Mouse (Mus musculus) heart, embryonic 16.5 days (tissue): Measurements from ENCODE around the gene 2310039H08Rik. TPM values are rescaled to one million over a fixed set of nuclear protein-coding genes. Genes with fewer than 3 reads are reported as not detected.
A peak's percentile ranks its signal among the peaks of the same experiment; 100 is the strongest.

Source experiments
- ATAC-seq: fragments of 200-750 bp; cut with Nextera tagmentation; replicated peaks from 2 replicates; pipeline ENCODE4 v1.8.0; 2017; ENCODE audit warnings: moderate number of reproducible peaks; ENCODE audit not compliant: insufficient read depth, low FRiP score; ENCODE audit errors: extremely low read depth
- H3K27ac ChIP-seq: fragments of 300-500 bp; sonication (generic); 2 replicates; pipeline ENCODE4 v1.5.1; 2014; ENCODE audit warnings: mild to moderate bottlenecking, low read length, control low read depth, moderate library complexity
- H3K27me3 ChIP-seq: fragments of 300-500 bp; sonication (generic); 2 replicates; pipeline ENCODE4 v1.6.1; 2014; ENCODE audit warnings: low read length, mixed read lengths; ENCODE audit not compliant: control insufficient read depth, insufficient read depth
- H3K36me3 ChIP-seq: fragments of 300-500 bp; sonication (generic); 2 replicates; pipeline ENCODE4 v1.6.1; 2014; ENCODE audit not compliant: control insufficient read depth, insufficient read depth
- H3K4me1 ChIP-seq: fragments of 300-500 bp; sonication (generic); 2 replicates; pipeline ENCODE4 v1.6.1; 2014; ENCODE audit warnings: low read length, mixed read lengths; ENCODE audit not compliant: control insufficient read depth, insufficient read depth
- H3K4me2 ChIP-seq: fragments of 300-500 bp; sonication (generic); 2 replicates; pipeline ENCODE4 v1.6.1; 2014; ENCODE audit warnings: low read depth, mild to moderate bottlenecking, control low read depth, low read length
- H3K4me3 ChIP-seq: fragments of 300-500 bp; sonication (generic); 2 replicates; pipeline ENCODE4 v1.5.1; 2014; ENCODE audit warnings: mild to moderate bottlenecking, control low read depth, low read length
- H3K9ac ChIP-seq: fragments of 300-500 bp; sonication (generic); 2 replicates; pipeline ENCODE4 v1.6.1; 2014; ENCODE audit warnings: low read length, control low read depth
- H3K9me3 ChIP-seq: fragments of 300-500 bp; sonication (generic); replicated peaks from 2 replicates; pipeline ENCODE4 v1.6.1; 2016; ENCODE audit warnings: low read length; ENCODE audit not compliant: control insufficient read depth
- WGBS: fragments of 180-500 bp; shearing (Covaris S2); extraction: QIAGEN DNeasy Blood & Tissue Kit; methylation state at CpG from one replicate; pipeline ENCODE4 v1.1.7; 2014; 5-methylcytosine and 5-hydroxymethylcytosine counted together
- polyA plus RNA-seq: library from polyadenylated mRNA; unstranded; fragments of >200 nt; fragmentation: Nextera tagmentation; extraction: Ambion mirVana; gene quantifications from 2 replicates; pipeline ENCODE4 v1.2.1, GENCODE M21; 2015

The 2310039H08Rik gene
- polyA plus RNA-seq, 1 experiment from 2014 or later: 52.0 TPM

DNA sequence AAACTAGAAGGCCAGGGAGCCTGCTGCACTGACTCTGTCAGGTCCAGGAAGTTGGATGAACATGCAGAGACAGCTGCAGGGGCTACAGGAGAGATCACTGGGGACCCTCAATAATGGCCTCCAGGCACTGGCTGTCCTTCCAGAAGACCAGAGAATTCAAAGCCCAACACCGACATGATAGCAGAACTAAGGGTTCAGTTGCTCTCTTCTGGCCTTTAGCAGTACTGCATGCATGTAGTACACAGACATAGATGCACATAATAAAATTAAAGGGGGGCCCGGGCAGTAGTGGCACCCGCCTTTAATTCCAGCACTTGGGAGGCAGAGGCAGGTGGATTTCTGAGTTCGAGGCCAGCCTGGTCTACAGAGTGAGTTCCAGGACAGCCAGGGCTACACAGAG is 1.4 kb upstream of the 2310039H08Rik start:
- 87% methylated on average over 4 of the region's 4 CpGs for WGBS
- Histone ChIP-seq H3K9ac (no peak overlapping the region), H3K9me3 (no peaks in the 10 kb centered on the region), H3K4me3 (no peak overlapping the region), H3K36me3 (peaks cover 13% of the 10 kb centered on the region), H3K27me3 (no peaks in the 10 kb centered on the region), H3K4me1 (peaks cover 13% of the 10 kb centered on the region), H3K27ac (no peak overlapping the region), H3K4me2 (no peak overlapping the region)
- ATAC-seq: no peak

DNA sequence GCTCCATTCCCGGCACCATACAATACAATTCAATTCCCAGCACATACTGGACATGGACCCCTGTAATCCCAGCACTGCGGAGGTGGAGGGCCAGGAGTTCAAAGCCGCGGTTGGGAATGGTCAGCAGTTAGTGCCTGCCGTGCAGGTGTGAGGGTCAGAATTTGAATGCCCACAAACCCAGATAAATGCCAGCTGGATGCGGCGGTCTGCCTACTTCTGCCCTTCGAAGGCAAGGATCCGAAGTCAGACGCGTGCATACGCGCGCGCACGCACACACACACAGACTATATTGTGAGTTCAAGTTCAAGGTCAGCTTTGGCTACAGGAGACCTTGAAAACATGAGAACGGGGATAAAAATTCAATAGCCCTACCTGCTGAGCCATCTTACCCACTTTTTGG is 819 bp upstream of the 2310039H08Rik start:
- H3K36me3 ChIP-seq: peaks cover 19% of the 10 kb centered on the region
- peak overlapping the region; percentile 88 for H3K9ac ChIP-seq
- H3K4me3 ChIP-seq: peak overlapping the region; percentile 71
- 61% methylated on average over 17 of the region's 17 CpGs for WGBS
- H3K4me2 ChIP-seq: peak overlapping the region; percentile 65
- H3K27me3 ChIP-seq: no peaks in the 10 kb centered on the region
- H3K4me1 ChIP-seq: peaks cover 13% of the 10 kb centered on the region
- peak overlapping the region; percentile 75 for H3K27ac ChIP-seq
- H3K9me3 ChIP-seq: no peaks in the 10 kb centered on the region
- ATAC-seq: no peak

- H3K4me2 ChIP-seq: peak overlapping the region; percentile 65
- H3K4me3 ChIP-seq: peak overlapping the region; percentile 71
- H3K4me1 ChIP-seq: peaks cover 13% of the 10 kb centered on the region
- H3K9ac ChIP-seq: peak overlapping the region; percentile 88
- H3K36me3 ChIP-seq: peaks cover 20% of the 10 kb centered on the region
- 4% methylated on average over 5 of the region's 5 CpGs for WGBS
- peak overlapping the region; percentile 75 for H3K27ac ChIP-seq
- ATAC-seq: no peak
- no peaks in the 10 kb centered on the region for H3K27me3 ChIP-seq
- no peaks in the 10 kb centered on the region for H3K9me3 ChIP-seq
Measured at GRCm38 (mm10) chr17:46772038-46772403, 414 bp upstream of the 2310039H08Rik start.

DNA sequence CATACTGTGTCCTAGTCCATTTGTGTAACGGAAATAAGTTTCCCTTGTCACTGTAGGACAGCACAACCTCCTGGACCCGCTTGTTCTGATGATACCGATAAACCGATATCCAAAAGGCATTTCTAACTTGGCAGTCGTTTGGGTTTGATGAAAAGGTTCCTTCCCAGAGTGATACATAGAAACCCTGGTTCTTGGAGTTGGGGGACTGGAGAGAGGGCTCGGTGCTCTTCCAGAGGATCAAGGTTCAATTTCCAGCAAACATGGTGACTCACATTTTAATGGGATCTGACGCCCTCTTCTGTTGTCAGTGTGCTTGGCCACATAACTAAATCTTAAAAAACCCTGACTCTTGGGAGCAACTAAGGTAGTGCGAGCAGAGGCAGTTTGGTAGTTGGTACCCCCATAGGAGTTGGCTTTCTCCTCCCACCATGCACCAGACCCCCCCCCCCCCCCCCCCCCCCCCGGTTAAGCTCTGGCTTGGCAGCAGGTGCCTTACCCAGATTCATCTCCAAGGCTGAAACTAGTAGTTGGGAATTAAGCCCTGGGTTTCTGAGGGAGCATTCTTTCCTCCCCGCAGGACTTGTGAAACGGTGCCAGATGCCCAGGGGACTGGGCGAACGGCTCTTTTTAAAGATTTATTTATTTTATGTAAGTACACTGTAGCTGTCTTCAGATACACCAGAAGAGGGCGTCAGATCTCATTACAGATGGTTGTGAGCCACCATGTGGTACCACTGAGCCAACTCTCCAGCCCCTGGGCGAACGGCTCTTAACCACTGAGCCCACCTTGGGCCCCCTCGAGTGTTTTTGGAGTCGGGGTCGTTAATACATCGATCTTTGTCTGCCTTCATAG is 1.1 kb downstream of the 2310039H08Rik start:
- Histone ChIP-seq H3K27ac (peak overlapping the region; percentile 75), H3K4me3 (peak overlapping the region; percentile 71), H3K27me3 (no peaks in the 10 kb centered on the region), H3K36me3 (peaks cover 33% of the 10 kb centered on the region), H3K4me2 (peak overlapping the region; percentile 65), H3K4me1 (peaks cover 13% of the 10 kb centered on the region), H3K9me3 (no peaks in the 10 kb centered on the region), H3K9ac (peak overlapping the region; percentile 88)
- WGBS: 10% methylated on average over 19 of the region's 20 CpGs
- ATAC-seq: no peak

DNA sequence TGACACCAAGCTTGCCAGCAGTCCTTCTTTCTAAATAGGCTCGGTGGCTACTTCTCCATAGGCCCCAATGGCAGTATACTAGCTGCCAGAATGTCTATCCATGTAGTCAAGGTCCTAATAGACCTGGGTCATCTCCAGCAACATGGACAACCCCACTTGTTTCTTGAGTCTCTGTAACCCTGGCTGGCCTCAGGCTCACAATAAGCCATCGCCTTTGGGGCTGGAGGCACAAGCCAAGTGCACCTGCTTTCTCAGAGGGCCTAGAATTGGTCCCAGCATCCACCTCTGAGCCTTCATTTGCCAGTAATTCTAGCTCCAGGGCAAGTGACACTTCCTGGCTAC is 1.7 kb downstream of the 2310039H08Rik start:
- 48% methylated on average over 2 of the region's 2 CpGs for WGBS
- Histone ChIP-seq H3K9me3 (no peaks in the 10 kb centered on the region), H3K4me2 (peak overlapping the region; percentile 65; the same call in 1 of the 2 replicates), H3K36me3 (peaks cover 39% of the 10 kb centered on the region), H3K27me3 (no peaks in the 10 kb centered on the region), H3K4me3 (no peak overlapping the region; the same call in 1 of the 2 replicates), H3K9ac (no peak overlapping the region), H3K4me1 (peaks cover 13% of the 10 kb centered on the region), H3K27ac (no peak overlapping the region)
- ATAC-seq: no peak

DNA sequence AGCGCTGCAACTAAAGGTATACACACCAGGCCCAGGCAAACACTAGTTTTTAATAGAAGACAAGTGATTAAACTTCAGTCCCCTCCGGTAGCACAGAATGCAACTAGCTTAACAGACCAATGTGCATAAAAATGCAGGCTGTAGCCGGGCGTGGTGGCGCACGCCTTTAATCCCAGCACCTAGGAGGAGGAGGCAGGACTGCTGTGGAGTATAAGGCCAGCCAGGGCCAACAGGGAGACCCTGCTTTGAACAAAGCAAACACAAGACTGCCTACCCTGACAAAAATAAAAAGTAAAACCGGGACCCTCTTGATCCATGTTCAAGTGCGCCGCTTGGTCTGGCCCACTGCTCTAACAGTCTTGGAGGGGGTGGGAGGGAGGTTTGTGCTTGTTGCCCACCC is 2.6 kb downstream of the 2310039H08Rik start:
- peaks cover 13% of the 10 kb centered on the region for H3K4me1 ChIP-seq
- 93% methylated on average over 9 of the region's 9 CpGs for WGBS
- H3K9me3 ChIP-seq: no peaks in the 10 kb centered on the region
- ATAC-seq: no peak
- H3K36me3 ChIP-seq: peaks cover 47% of the 10 kb centered on the region
- no peak overlapping the region for H3K4me3 ChIP-seq
- H3K4me2 ChIP-seq: no peak overlapping the region
- H3K9ac ChIP-seq: no peak overlapping the region
- H3K27ac ChIP-seq: no peak overlapping the region
- no peaks in the 10 kb centered on the region for H3K27me3 ChIP-seq

DNA sequence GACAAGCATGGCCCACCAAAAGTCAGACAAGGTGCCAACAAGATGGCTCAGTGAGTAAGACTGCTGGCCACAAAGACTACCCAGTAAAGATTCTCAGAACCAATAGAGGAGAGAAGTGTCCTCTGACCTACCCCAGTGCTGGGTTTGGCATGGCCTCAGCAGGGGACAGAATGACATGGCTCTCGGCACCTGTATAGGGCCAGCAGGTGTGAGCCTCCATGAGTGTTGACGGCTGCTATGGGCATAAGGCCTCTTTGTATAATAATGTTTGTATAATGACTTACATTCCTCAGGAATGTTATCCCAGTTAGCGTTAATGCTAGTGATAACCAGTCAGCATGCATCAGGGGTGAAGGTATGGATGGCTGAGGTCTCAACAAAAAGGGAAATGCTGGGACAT is 3.7 kb downstream of the 2310039H08Rik start:
- Histone ChIP-seq H3K4me2 (no peak overlapping the region), H3K27me3 (no peaks in the 10 kb centered on the region), H3K4me1 (peaks cover 14% of the 10 kb centered on the region), H3K36me3 (peaks cover 51% of the 10 kb centered on the region), H3K27ac (no peak overlapping the region), H3K9me3 (no peaks in the 10 kb centered on the region), H3K4me3 (no peak overlapping the region), H3K9ac (no peak overlapping the region)
- 66% methylated on average over 3 of the region's 3 CpGs for WGBS
- ATAC-seq: no peak

DNA sequence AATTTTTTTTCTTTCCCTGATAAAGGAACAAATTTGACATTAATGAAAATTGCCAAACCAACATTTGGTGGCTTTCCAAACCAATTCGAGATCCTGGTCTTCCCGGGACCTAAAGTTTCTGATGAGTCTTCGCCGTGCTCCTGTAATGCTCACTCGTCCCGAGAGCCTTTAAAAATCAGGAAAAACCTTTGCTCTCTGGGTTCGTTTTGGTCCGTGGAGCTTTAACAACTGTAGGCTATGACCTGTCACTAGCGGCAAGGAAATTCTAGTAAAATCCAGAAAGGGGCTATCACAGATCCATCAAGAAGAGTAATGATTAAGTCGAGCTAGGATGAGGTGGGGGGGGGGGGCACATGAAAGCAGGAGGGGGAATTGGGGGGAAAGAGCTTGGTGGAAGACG is 9.4 kb downstream of the 2310039H08Rik start:
- peak overlapping the region; percentile 79 for H3K9ac ChIP-seq
- WGBS: 1% methylated on average over 11 of the region's 11 CpGs

DNA sequence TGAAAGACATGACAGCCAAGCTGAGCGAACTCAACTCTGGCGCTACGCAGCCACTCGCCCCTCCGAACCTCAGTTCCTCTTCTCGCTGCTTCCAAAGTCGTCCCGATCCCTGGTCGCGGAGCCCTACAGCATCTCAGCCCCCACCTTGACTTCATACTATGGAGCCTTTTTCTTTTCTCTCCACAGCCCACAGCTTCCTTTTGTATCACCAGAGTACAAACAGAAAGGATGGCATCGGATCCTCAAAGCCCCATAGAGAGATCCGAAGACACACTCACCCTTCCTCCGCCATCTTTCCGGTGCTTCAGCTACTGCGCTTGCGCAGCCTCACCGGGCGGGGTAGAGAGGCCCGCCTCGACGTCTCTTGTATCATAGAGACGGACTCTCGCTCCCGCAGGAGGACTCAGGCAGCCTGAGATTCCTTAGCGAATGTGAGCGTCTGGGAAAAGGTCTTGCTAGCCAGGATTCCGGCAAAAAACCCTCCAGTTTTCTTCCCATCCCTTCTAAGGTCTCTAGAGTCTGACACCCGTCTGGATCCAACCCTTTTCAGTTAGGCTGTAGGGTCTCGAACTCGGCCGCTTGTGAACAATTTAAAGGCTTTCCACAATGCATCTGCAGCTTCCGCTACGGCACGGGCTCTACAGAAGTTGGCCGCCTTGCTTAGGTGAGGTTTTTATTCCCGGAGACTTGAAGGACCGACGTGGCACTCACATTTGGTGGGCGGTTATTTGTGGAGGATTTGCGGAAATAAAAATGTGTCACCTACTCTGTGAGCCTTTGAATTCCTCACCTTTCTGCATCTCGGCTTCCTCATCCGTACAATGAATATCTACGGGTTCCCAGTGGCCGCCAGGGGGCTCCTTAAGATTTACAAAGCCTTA is 10.1 kb downstream of the 2310039H08Rik start, which contains the start of gene Rpl7l1:
Rpl7l1 (minus strand) TSS at position 332 of the 881 bp plus-strand sequence.
- WGBS: under 1% methylated on average over 44 of the region's 44 CpGs

More for the DNA sequence above, 9.4 kb downstream of the 2310039H08Rik start:
- peak overlapping the region; percentile 75 for H3K27ac ChIP-seq
- peaks cover 6% of the 10 kb centered on the region; the same call in 1 of the 2 replicates for H3K4me1 ChIP-seq
- peaks cover 32% of the 10 kb centered on the region for H3K36me3 ChIP-seq
- no peaks in the 10 kb centered on the region for H3K27me3 ChIP-seq
- ATAC-seq: no peak; the same call in 1 of the 2 replicates
- peak overlapping the region; percentile 64 for H3K4me3 ChIP-seq
- no peaks in the 10 kb centered on the region for H3K9me3 ChIP-seq
- H3K4me2 ChIP-seq: peak overlapping the region; percentile 61

More for the DNA sequence above, 10.1 kb downstream of the 2310039H08Rik start, which contains the start of gene Rpl7l1:
- peak; percentile 94 for ATAC-seq
- H3K4me2 ChIP-seq: peak within 1 kb of the TSS; percentile 65
- peaks cover 25% of the 10 kb centered on the region for H3K36me3 ChIP-seq
- H3K4me3 ChIP-seq: peak within 1 kb of the TSS; percentile 64
- H3K9me3 ChIP-seq: no peaks in the 10 kb centered on the region
- peak within 1 kb of the TSS; percentile 75 for H3K27ac ChIP-seq
- no peaks in the 10 kb centered on the region for H3K27me3 ChIP-seq
- peaks cover 6% of the 10 kb centered on the region; the same call in 1 of the 2 replicates for H3K4me1 ChIP-seq
- H3K9ac ChIP-seq: peak within 1 kb of the TSS; percentile 79
